In the genomic region with DNA sequence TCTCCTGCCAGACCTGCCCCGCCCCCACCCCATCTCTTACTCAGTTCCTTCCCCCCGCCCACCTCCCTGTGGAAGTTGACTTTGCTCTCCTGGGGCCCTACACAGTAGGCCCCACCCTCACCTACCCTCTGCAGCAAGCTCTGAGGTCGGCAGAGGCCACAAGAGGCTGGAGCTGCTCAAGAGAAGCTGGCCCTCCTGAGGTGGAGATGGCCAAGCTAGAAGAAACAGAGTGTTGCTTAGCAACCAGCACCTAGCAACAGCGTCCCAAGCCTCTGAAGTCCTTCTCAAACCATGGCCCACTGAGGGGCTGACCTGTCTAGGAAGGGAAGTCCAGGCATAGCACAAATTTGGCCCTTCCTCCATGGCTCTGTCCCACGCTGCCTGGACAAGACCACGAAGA, we compare ENCODE assay signal across 9 mouse cellular contexts. TPM values are rescaled to one million over a fixed set of nuclear protein-coding genes. Genes with fewer than 3 reads are reported as not detected.
DNase-seq lines count a peak whose midpoint lies in the region; ATAC-seq and TF ChIP-seq lines count a peak whose summit lies in the region.
"Had no signal": no experiment of that assay in that cellular context is flagged by ENCODE, and none has a peak within 500 bp of the region (broad histone marks: within the 10 kb centered on the region; RNA-seq: fewer than 3 reads in every experiment).

A gene (minus strand): TSS at position 226 of the 400 bp plus-strand sequence.

- no peak for TF ChIP-seq POLR2A in brain, embryonic 14.5 days (IDR thresholded peaks at IDR 0.05; ENCODE audit: borderline replicate concordance, extremely low read depth, insufficient read depth, insufficient read length, poor library complexity, severe bottlenecking)

- TF ChIP-seq CTCF in brain, embryonic 14.5 days (IDR thresholded peaks at IDR 0.05; ENCODE audit: borderline replicate concordance, extremely low read depth, insufficient read depth, insufficient read length), result no peak

- no peaks in the 10 kb centered on the region for H3K36me3 ChIP-seq in hindbrain, embryonic 14.5 days (replicated peaks; ENCODE audit: control insufficient read depth, insufficient read depth)
- no peaks in the 10 kb centered on the region for H3K36me3 ChIP-seq in midbrain, embryonic 12.5 days

- no peak within 1 kb of the TSS for H3K9ac ChIP-seq in hindbrain, embryonic 14.5 days
- H3K9ac ChIP-seq in midbrain, embryonic 12.5 days (replicated peaks), result no peak within 1 kb of the TSS

- ATAC-seq in hindbrain, embryonic 14.5 days (ENCODE audit: low FRiP score), result peak; percentile 53; the same call in 1 of the 2 replicates
- peak; percentile 74 for ATAC-seq in midbrain, embryonic 12.5 days (ENCODE audit: low FRiP score, low read depth)

- WGBS in hindbrain, embryonic 14.5 days, result 25% methylated on average over 6 of the region's 6 CpGs
- WGBS in midbrain, embryonic 12.5 days, result 21% methylated on average over 6 of the region's 6 CpGs

- no peaks in the 10 kb centered on the region for H3K27me3 ChIP-seq in hindbrain, embryonic 14.5 days (ENCODE audit: control insufficient read depth, insufficient read depth, low read length)
- H3K27me3 ChIP-seq in midbrain, embryonic 12.5 days, result peaks cover 14% of the 10 kb centered on the region; the same call in 1 of the 2 replicates

- H3K9me3 ChIP-seq in hindbrain, embryonic 14.5 days (ENCODE audit: control insufficient read depth, low read length), result no peaks in the 10 kb centered on the region
- H3K9me3 ChIP-seq in midbrain, embryonic 12.5 days, result no peaks in the 10 kb centered on the region

- DNase-seq in 416B (ENCODE audit: low read depth), result peak; percentile 25
- DNase-seq in brain, embryonic 14.5 days (ENCODE audit: low read depth), result peak; percentile 84
- DNase-seq in hindbrain, embryonic 14.5 days (ENCODE audit: low spot score), result peak; percentile 63
- no peak for DNase-seq in ovary, postnatal 14 days (ENCODE audit: low spot score)
- no peak for DNase-seq in left cerebral cortex, postnatal 25 days (ENCODE audit: low spot score in 2 of 2)
- DNase-seq in cerebellum, adult 11 months, result no peak
- no peak for DNase-seq in heart, adult 9 months (ENCODE audit: low spot score in 2 of 2)
- DNase-seq: gastrocnemius, postnatal 36 days had no signal

- 0 out of 2 replicates have a peak, but pooled peaks cover 6% of the 10 kb centered on the region for H3K4me1 ChIP-seq in hindbrain, embryonic 14.5 days (replicated peaks; ENCODE audit: control insufficient read depth, insufficient read depth, low read length)
- peaks cover 11% of the 10 kb centered on the region for H3K4me1 ChIP-seq in midbrain, embryonic 12.5 days

- intact Hi-C loops in left cerebral cortex, postnatal 25 days (cut with DNase I), result loop anchor here (2.0 to 10.0 kb wide), 2 partner anchors 26 to 228 kb away; a partner anchor contains a TSS

- no peak within 1 kb of the TSS for H3K27ac ChIP-seq in hindbrain, embryonic 14.5 days
- H3K27ac ChIP-seq in midbrain, embryonic 12.5 days (replicated peaks), result no peak within 1 kb of the TSS

- no peak within 1 kb of the TSS for H3K4me3 ChIP-seq in hindbrain, embryonic 14.5 days (replicated peaks; ENCODE audit: low read length)
- H3K4me3 ChIP-seq in midbrain, embryonic 12.5 days, result no peak within 1 kb of the TSS

- no peak within 1 kb of the TSS for H3K4me2 ChIP-seq in hindbrain, embryonic 14.5 days (replicated peaks)
- H3K4me2 ChIP-seq in midbrain, embryonic 12.5 days (replicated peaks), result 0 out of 2 replicates have a peak within 1 kb of the TSS, but pooled peaks have one; percentile 5

RNA-seq across cellular contexts. Expression of the gene that starts here (rescaled TPM):
- 2.3 and 2.5 TPM in 2 replicates for polyA plus RNA-seq in brain, embryonic 14.5 days (2012; rRNA removed)
- 1.9 and 2.8 TPM in 2 replicates for polyA plus RNA-seq in hindbrain, embryonic 14.5 days (2014; fragmentation: Nextera tagmentation; extraction: Ambion mirVana)
- polyA plus RNA-seq in midbrain, embryonic 12.5 days (2016; fragmentation: Nextera tagmentation; extraction: Ambion mirVana), result 0.27 and 1.1 TPM in 2 replicates
- total RNA-seq in left cerebral cortex, postnatal 25 days (2021), result 1 to 10 TPM in 1 of 2 experiments, under 1 TPM in 1; 0.80 to 1.1 TPM

Comparison
In these comparisons a context has a peak if more than half of its experiments do, and no peak if none do; other contexts are left out.
1. DNase-seq: peak in 416B (single experiment), brain, embryonic 14.5 days (single experiment) and hindbrain, embryonic 14.5 days (single experiment); none in ovary, postnatal 14 days (single experiment), left cerebral cortex, postnatal 25 days (0 of 2), cerebellum, adult 11 months (single experiment) and heart, adult 9 months (0 of 2).